Mouse (Mus musculus) bone marrow macrophage, adult 2 months (primary cell): ENCODE measurements around the gene Atp6v0a1.

Experiments
- CTCF ChIP-seq: IDR thresholded peaks from 2 replicates; pipeline ENCODE4 v1.5.1; 2012; ENCODE audit warnings: low read depth, mild to moderate bottlenecking, low read length, moderate library complexity
- POLR2A ChIP-seq: IDR thresholded peaks from 2 replicates; pipeline ENCODE4 v1.6.1; 2012; ENCODE audit warnings: mild to moderate bottlenecking, low read depth, low read length, borderline replicate concordance

GRCm38 (mm10) chr11:101089931-101090330, 80.7 kb downstream of the Atp6v0a1 start:
- TF ChIP-seq POLR2A: no peak
- no peak for TF ChIP-seq CTCF
